Mouse (Mus musculus) kidney, postnatal 4 days (tissue): ENCODE data around the gene Fam168a.

Source experiments
- DNase-seq, 2 experiments: peaks; one replicate each; pipeline ENCODE4 v3.0.0; 2021; ENCODE audit warnings: mixed read lengths in 2 of 2

The Fam168a gene

GRCm38 (mm10) chr7:100706143-100706841 is at the start of gene Fam168a:
Fam168a (plus strand) TSS chr7:100706635.
- peak; percentile 96 to 98 for DNase-seq

- no peak for DNase-seq
Measured at GRCm38 (mm10) chr7:100656739-100657138, 49.7 kb upstream of the Fam168a start.

GRCm38 (mm10) chr7:100658093-100658578 is 48.3 kb upstream of the Fam168a start:
- peak; percentile 69 to 80 for DNase-seq

GRCm38 (mm10) chr7:100661264-100661663 is 45.2 kb upstream of the Fam168a start:
- DNase-seq = no peak

- no peak for DNase-seq
Measured at GRCm38 (mm10) chr7:100662231-100662630, 44.2 kb upstream of the Fam168a start, which contains the start of gene Plekhb1. Plekhb1 (minus strand) TSS chr7:100662414.

GRCm38 (mm10) chr7:100663190-100663589 is 43.2 kb upstream of the Fam168a start:
- DNase-seq = peak; percentile 98

- no peak for DNase-seq
Measured at GRCm38 (mm10) chr7:100663729-100664304, 42.6 kb upstream of the Fam168a start.

GRCm38 (mm10) chr7:100670646-100671045 is 35.8 kb upstream of the Fam168a start:
- DNase-seq = no peak

- no peak for DNase-seq
Measured at GRCm38 (mm10) chr7:100673452-100673851, 33.0 kb upstream of the Fam168a start.

- no peak for DNase-seq
Measured at GRCm38 (mm10) chr7:100674941-100675340, 31.5 kb upstream of the Fam168a start.

- no peak for DNase-seq
Measured at GRCm38 (mm10) chr7:100678052-100678451, 28.4 kb upstream of the Fam168a start.

- peak; percentile 15 to 19 for DNase-seq
Measured at GRCm38 (mm10) chr7:100678948-100679880, 27.2 kb upstream of the Fam168a start.

GRCm38 (mm10) chr7:100681132-100681531 is 25.3 kb upstream of the Fam168a start:
- DNase-seq = no peak

GRCm38 (mm10) chr7:100683241-100683640 is 23.2 kb upstream of the Fam168a start:
- no peak for DNase-seq

- DNase-seq = no peak
Measured at GRCm38 (mm10) chr7:100684081-100684480, 22.4 kb upstream of the Fam168a start.

GRCm38 (mm10) chr7:100684538-100684937 is 21.9 kb upstream of the Fam168a start:
- peak; percentile 74 to 79 for DNase-seq

GRCm38 (mm10) chr7:100685061-100686030 is 21.1 kb upstream of the Fam168a start:
- DNase-seq = peak; percentile 89 to 90

GRCm38 (mm10) chr7:100688471-100688870 is 18.0 kb upstream of the Fam168a start:
- no peak for DNase-seq

GRCm38 (mm10) chr7:100693199-100693598 is 13.2 kb upstream of the Fam168a start:
- DNase-seq = no peak

- DNase-seq = no peak
Measured at GRCm38 (mm10) chr7:100699771-100700770, 6.4 kb upstream of the Fam168a start.
